Mouse (Mus musculus): ENCODE results near the gene Prr5l.

DNA sequence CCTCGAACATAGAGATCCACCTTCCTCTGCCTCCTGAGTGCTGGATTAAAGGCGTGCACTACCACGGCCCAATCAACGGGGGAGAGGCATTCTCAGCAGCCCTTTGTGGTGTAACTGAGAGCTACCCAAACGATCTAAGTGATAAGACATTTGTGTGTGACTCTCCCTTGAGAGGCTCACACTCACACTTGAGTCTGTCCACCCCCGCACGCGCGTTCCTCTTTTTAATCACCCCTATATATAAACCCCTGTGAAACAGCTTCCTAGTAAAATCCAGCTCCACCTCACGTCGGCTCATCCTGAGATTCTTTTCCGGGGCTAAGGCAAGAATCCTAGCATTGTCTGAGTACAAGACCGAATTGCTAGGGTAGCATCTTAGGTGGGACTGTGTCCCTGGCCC is 25.9 kb upstream of the Prr5l start:
- TF ChIP-seq USF1 (IDR thresholded peaks at IDR 0.05; ENCODE audit: low read depth) (no peak), POLR2A (IDR thresholded peaks at IDR 0.05; ENCODE audit: insufficient read length, low read depth) (no peak), E2F4 (IDR thresholded peaks at IDR 0.05; ENCODE audit: insufficient read depth) (no peak), MAX (IDR thresholded peaks at IDR 0.05; ENCODE audit: low read depth) (no peak), MYOG (IDR thresholded peaks at IDR 0.05; ENCODE audit: control insufficient read depth in 1 of 3, insufficient read depth in 1 of 3, insufficient read length in 2 of 3, low read depth in 2 of 3) (no peak), CEBPB (IDR thresholded peaks at IDR 0.05; ENCODE audit: insufficient read depth, poor library complexity, severe bottlenecking) (no peak), POLR2AphosphoS2 (IDR thresholded peaks at IDR 0.05; ENCODE audit: insufficient read length, low read depth) (no peak), MYOD1 (IDR thresholded peaks at IDR 0.05; ENCODE audit: control insufficient read depth in 1 of 3, insufficient read length in 2 of 3, low read depth in 2 of 3) (no peak)
